Mouse (Mus musculus): ENCODE data around the gene Galnt15.

DNA sequence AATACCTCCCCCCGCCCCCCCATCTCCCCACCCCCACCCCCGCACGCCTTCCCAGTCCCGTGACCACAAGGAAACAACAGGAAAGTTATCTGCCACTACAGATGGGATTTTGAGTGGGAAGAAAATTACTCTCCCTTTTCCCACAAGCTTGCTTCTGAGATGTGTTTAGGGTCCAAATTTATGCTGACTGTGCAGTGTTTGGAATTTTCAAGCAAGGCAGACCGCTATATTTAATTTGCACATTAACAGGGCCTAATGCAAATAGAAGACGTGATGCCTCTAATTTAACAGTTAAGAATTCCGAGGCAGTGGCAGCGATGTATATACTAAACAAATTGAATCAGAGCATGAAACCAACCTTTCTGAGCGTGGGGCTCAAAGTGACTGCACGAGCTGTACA is 26.0 kb downstream of the Galnt15 start:
- TF ChIP-seq CTCF (IDR thresholded peaks at IDR 0.05; ENCODE audit: control insufficient read depth, insufficient read depth, low read length) = no peak
- TF ChIP-seq POLR2A (IDR thresholded peaks at IDR 0.05; ENCODE audit: borderline replicate concordance, control insufficient read depth, low read depth, low read length) = no peak

Measured in bone marrow, adult 2 months (tissue).